Mouse (Mus musculus) heart, embryonic 14.5 days (tissue): ENCODE data around the gene Erbb2. TPM values are rescaled to one million over a fixed set of nuclear protein-coding genes. Genes with fewer than 3 reads are reported as not detected.
A peak's percentile ranks its signal among the peaks of the same experiment; 100 is the strongest.

ENCODE experiments used
- ATAC-seq: fragments of 200-750 bp; cut with Nextera tagmentation; 2 replicates; pipeline ENCODE4 v1.8.0; 2017; ENCODE audit warnings: low read depth, moderate TSS enrichment; ENCODE audit not compliant: insufficient number of reproducible peaks, insufficient read depth, low FRiP score
- H3K27ac ChIP-seq, 2 experiments: fragments of 200-500 bp in 1 of 2; fragments of 300-500 bp in 1 of 2; sonication (generic) in 1 of 2; replicated peaks in 1 of 2; 2 replicates each; pipeline ENCODE4 v1.5.1; 2012 to 2014; ENCODE audit warnings: low read depth in 2 of 2, low read length in 2 of 2, control low read depth in 1 of 2, mild to moderate bottlenecking in 1 of 2, mixed read lengths in 1 of 2; ENCODE audit not compliant: control insufficient read depth in 1 of 2, insufficient read depth in 1 of 2
- H3K27me3 ChIP-seq: fragments of 300-500 bp; sonication (generic); 2 replicates; pipeline ENCODE4 v1.6.1; 2014; ENCODE audit warnings: mild to moderate bottlenecking, low read length, control low read depth; ENCODE audit not compliant: control insufficient read depth, insufficient read depth
- H3K36me3 ChIP-seq: fragments of 300-500 bp; sonication (generic); 2 replicates; pipeline ENCODE4 v1.6.1; 2014; ENCODE audit warnings: mild to moderate bottlenecking, control low read depth, low read length, mixed read lengths; ENCODE audit not compliant: control insufficient read depth, insufficient read depth
- H3K4me1 ChIP-seq, 2 experiments: fragments of 200-500 bp in 1 of 2; fragments of 300-500 bp in 1 of 2; sonication (generic) in 1 of 2; 2 replicates each; pipeline ENCODE4 v1.6.1; 2012 to 2014; ENCODE audit warnings: low read length in 2 of 2, control low read depth in 1 of 2, mixed read lengths in 1 of 2; ENCODE audit not compliant: control insufficient read depth in 2 of 2, insufficient read depth in 2 of 2
- H3K4me2 ChIP-seq: fragments of 300-500 bp; sonication (generic); 2 replicates; pipeline ENCODE4 v1.6.1; 2014; ENCODE audit warnings: mild to moderate bottlenecking, low read length
- H3K4me3 ChIP-seq, 2 experiments: fragments of 200-500 bp in 1 of 2; fragments of 300-500 bp in 1 of 2; sonication (generic) in 1 of 2; 2 replicates each; pipeline ENCODE4 v1.5.1; 2012 to 2014; ENCODE audit warnings: low read length in 2 of 2, mild to moderate bottlenecking in 2 of 2, control low read depth in 1 of 2, low read depth in 1 of 2, moderate library complexity in 1 of 2; ENCODE audit not compliant: control insufficient read depth in 1 of 2, insufficient read depth in 1 of 2
- H3K9ac ChIP-seq: fragments of 300-500 bp; sonication (generic); 2 replicates; pipeline ENCODE4 v1.6.1; 2014; ENCODE audit warnings: mild to moderate bottlenecking, low read length
- H3K9me3 ChIP-seq: fragments of 300-500 bp; sonication (generic); 2 replicates; pipeline ENCODE4 v1.6.1; 2016; ENCODE audit warnings: low read length, control low read depth; ENCODE audit not compliant: control insufficient read depth
- WGBS: fragments of 180-500 bp; shearing (Covaris S2); extraction: QIAGEN DNeasy Blood & Tissue Kit; methylation state at CpG from one replicate; pipeline ENCODE4 v1.1.7; 2014; 5-methylcytosine and 5-hydroxymethylcytosine counted together
- polyA plus RNA-seq: library from polyadenylated mRNA; unstranded; fragments of >200 nt; fragmentation: Nextera tagmentation; extraction: Ambion mirVana; gene quantifications from 2 replicates; pipeline ENCODE4 v1.2.1, GENCODE M21; 2014

Gene Erbb2
- polyA plus RNA-seq, 1 experiment from 2014 or later, result 55.1 TPM

GRCm38 (mm10) chr11:98392645-98393044 lies 19.6 kb upstream of the Erbb2 start:
- Histone ChIP-seq H3K9me3 (no peaks in the 10 kb centered on the region), H3K27me3 (peaks cover 3% of the 10 kb centered on the region; the same call in 1 of the 2 replicates), H3K4me3 (no peak overlapping the region), H3K36me3 (peaks cover 6% of the 10 kb centered on the region), H3K4me2 (peak overlapping the region; percentile 41), H3K4me1 (peaks cover 54 to 68% of the 10 kb centered on the region in 2 experiments), H3K27ac (peak overlapping the region; percentile 88 to 99), H3K9ac (peak overlapping the region; percentile 64)
- no peak for ATAC-seq
- WGBS, result 20% methylated on average over 4 of the region's 4 CpGs

GRCm38 (mm10) chr11:98393317-98393716 lies 19.0 kb upstream of the Erbb2 start:
- H3K9me3 ChIP-seq, result no peaks in the 10 kb centered on the region
- peak; percentile 66 for ATAC-seq
- peak overlapping the region; percentile 41 for H3K4me2 ChIP-seq
- peak overlapping the region; percentile 64 for H3K9ac ChIP-seq
- peak overlapping the region; percentile 98 to 99 for H3K27ac ChIP-seq
- H3K4me3 ChIP-seq, result no peak overlapping the region
- H3K36me3 ChIP-seq, result peaks cover 11% of the 10 kb centered on the region
- peaks cover 51 to 62% of the 10 kb centered on the region in 2 experiments for H3K4me1 ChIP-seq
- H3K27me3 ChIP-seq, result no peaks in the 10 kb centered on the region
- WGBS, result 8% methylated on average over 6 of the region's 6 CpGs

- no peaks in the 10 kb centered on the region for H3K9me3 ChIP-seq
Observed at GRCm38 (mm10) chr11:98394301-98394700, 18.0 kb upstream of the Erbb2 start.

GRCm38 (mm10) chr11:98395041-98395440 lies 17.2 kb upstream of the Erbb2 start:
- WGBS, result 10% methylated on average over 4 of the region's 4 CpGs
- Histone ChIP-seq H3K4me3 (no peak overlapping the region), H3K27me3 (no peaks in the 10 kb centered on the region), H3K9me3 (no peaks in the 10 kb centered on the region), H3K4me1 (peaks cover 43 to 52% of the 10 kb centered on the region in 2 experiments), H3K4me2 (peak overlapping the region; percentile 41), H3K27ac (peak overlapping the region; percentile 98 to 99), H3K9ac (peak overlapping the region; percentile 38), H3K36me3 (peaks cover 12% of the 10 kb centered on the region)
- ATAC-seq, result peak; percentile 15

More at GRCm38 (mm10) chr11:98394301-98394700, 18.0 kb upstream of the Erbb2 start:
- ATAC-seq, result peak; percentile 57
- Histone ChIP-seq H3K4me2 (peak overlapping the region; percentile 41), H3K27ac (peak overlapping the region; percentile 98 to 99), H3K9ac (peak overlapping the region; percentile 64; the same call in 1 of the 2 replicates), H3K36me3 (peaks cover 12% of the 10 kb centered on the region), H3K4me3 (no peak overlapping the region; a peak in 1 of 4 replicates), H3K4me1 (peaks cover 43 to 52% of the 10 kb centered on the region in 2 experiments), H3K27me3 (no peaks in the 10 kb centered on the region)
- 9% methylated on average over 6 of the region's 6 CpGs for WGBS

GRCm38 (mm10) chr11:98397946-98398345 lies 14.3 kb upstream of the Erbb2 start:
- H3K4me1 ChIP-seq, result peaks cover 29 to 37% of the 10 kb centered on the region in 2 experiments
- WGBS, result 91% methylated on average over 7 of the region's 7 CpGs

GRCm38 (mm10) chr11:98400161-98400726 lies 12.0 kb upstream of the Erbb2 start, which contains the start of gene Pgap3:
TSS of gene Pgap3 (minus strand) at chr11:98400490.
- Histone ChIP-seq H3K4me1 (peaks cover 10 to 16% of the 10 kb centered on the region in 2 experiments), H3K36me3 (peaks cover 12% of the 10 kb centered on the region), H3K27me3 (no peaks in the 10 kb centered on the region), H3K27ac (peak within 1 kb of the TSS; percentile 95 to 99), H3K4me3 (peak within 1 kb of the TSS; percentile 63 to 98), H3K9ac (peak within 1 kb of the TSS; percentile 75), H3K4me2 (peak within 1 kb of the TSS; percentile 87), H3K9me3 (no peaks in the 10 kb centered on the region)
- peak; percentile 74 for ATAC-seq
- under 1% methylated on average over 40 of the region's 40 CpGs for WGBS

More at GRCm38 (mm10) chr11:98397946-98398345, 14.3 kb upstream of the Erbb2 start:
- no peaks in the 10 kb centered on the region for H3K9me3 ChIP-seq
- peaks cover 12% of the 10 kb centered on the region for H3K36me3 ChIP-seq
- H3K4me2 ChIP-seq, result no peak overlapping the region
- H3K4me3 ChIP-seq, result no peak overlapping the region
- no peak overlapping the region for H3K9ac ChIP-seq
- no peak overlapping the region for H3K27ac ChIP-seq
- ATAC-seq, result no peak
- H3K27me3 ChIP-seq, result no peaks in the 10 kb centered on the region

- Histone ChIP-seq H3K27me3 (no peaks in the 10 kb centered on the region), H3K9me3 (no peaks in the 10 kb centered on the region), H3K27ac (peak overlapping the region; percentile 95 to 99; a peak in 3 of 4 replicates), H3K36me3 (peaks cover 12% of the 10 kb centered on the region), H3K4me2 (peak overlapping the region; percentile 87), H3K4me3 (peak overlapping the region; percentile 63 to 98; a peak in 3 of 4 replicates), H3K4me1 (peaks cover 7 to 14% of the 10 kb centered on the region in 2 experiments), H3K9ac (peak overlapping the region; percentile 75)
- 60% methylated on average over 3 of the region's 3 CpGs for WGBS
- no peak for ATAC-seq
Observed at GRCm38 (mm10) chr11:98400816-98401215, 11.5 kb upstream of the Erbb2 start.
